Mouse (Mus musculus): Measurements from ENCODE around the gene Gpr173.

DNA sequence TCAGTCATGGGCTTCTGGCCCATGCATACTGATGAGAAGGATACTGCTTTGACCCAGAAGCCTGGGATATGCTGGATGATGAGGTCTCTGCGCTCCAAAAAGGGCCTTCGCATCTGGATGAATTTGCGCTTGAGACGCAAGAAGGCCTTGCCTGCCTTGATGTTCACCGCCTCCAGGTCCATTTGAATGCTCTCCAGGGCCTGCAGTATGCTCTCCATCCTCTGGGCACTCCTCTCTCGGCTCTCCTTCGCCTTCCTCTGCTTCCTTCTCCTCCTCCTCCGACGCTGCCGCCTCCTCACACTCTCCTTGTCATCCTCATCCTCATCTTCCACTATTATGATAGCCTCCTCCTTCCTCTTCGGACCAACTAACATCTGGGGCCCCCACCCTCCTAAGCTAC, 27.0 kb downstream of the Gpr173 start:
- TF ChIP-seq CTCF (IDR thresholded peaks at IDR 0.05; ENCODE audit: control insufficient read depth, insufficient read depth, insufficient read length) (no peak), USF1 (IDR thresholded peaks at IDR 0.05; ENCODE audit: low read depth) (no peak), MAX (IDR thresholded peaks at IDR 0.05) (no peak), MYOD1 (IDR thresholded peaks at IDR 0.05; ENCODE audit: control insufficient read depth, insufficient read length, low read depth) (no peak)

Measured in C2C12 (cell line).